Mouse (Mus musculus) mesoderm, embryonic 11.5 days (tissue): ENCODE data around the gene Tmem82.

Experiments used
- DNase-seq: peaks from one replicate; pipeline ENCODE4 v3.0.0-alpha.2; 2012; ENCODE audit warnings: low read depth, low spot score

Tmem82 gene

GRCm38 (mm10) chr4:141641353-141641771 lies 22.9 kb upstream of the Tmem82 start:
- no peak for DNase-seq

- DNase-seq = no peak
Observed at GRCm38 (mm10) chr4:141639474-141639873, 21.0 kb upstream of the Tmem82 start.

DNA sequence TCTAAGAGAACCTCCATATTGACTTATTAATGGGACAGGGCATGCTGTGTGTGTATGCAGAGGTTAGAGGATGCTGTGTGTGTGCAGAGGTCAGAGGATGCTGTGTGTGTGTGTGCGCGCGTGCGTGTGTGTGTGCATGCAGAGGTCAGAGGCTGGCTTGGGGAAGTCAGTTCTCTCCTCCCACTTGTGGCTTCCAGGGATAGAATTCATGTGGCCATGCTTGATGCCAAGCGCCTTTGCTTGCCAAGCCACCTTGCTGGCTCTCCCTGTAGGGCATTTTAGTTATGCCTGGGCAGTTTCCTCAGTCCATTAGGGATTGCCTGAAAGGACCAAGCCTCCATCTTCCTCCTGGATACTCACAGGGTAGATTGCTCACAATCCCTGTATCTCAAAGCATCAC lies 18.3 kb upstream of the Tmem82 start:
- no peak for DNase-seq

DNA sequence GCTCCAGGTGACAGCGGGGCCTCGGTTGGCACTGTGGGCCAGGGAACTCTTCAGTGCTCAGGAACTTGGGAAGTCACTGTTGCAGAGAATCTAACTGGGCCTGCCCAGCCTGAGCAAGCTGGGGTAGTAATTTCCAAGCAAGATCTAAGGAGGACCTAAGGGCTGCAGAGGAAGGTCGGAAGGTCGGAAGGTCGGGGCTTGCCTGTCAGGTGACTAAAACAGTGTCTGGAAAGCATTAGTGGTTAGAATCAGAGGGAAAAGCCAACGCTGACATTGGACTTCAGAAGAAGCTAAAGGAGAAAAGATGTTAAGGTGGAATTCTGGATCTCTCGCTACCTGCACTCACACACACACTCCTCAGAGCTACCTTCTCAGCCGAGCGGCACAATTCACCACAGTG lies 17.6 kb upstream of the Tmem82 start:
- DNase-seq = no peak

- DNase-seq = no peak
Observed at GRCm38 (mm10) chr4:141632111-141632873, 13.9 kb upstream of the Tmem82 start.

DNA sequence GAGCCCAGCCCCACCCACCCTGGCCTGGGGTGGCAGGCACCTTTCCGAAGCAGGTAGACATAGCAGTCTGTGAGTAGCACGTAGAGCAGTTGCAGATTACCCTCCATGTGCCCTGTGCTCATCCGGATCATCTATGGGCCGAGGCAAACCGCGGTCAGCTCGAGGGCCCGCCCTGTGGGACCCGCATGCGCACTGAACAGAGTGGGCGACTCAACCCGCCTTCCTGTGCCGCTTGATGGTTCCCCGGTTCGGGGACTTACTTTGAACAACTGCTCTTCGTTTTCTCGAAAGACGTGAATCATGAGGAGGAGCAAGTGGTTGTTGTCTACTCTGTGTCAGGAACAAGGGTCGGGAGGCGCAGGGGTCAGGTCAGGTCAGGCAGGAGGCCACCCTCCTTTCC lies 12.8 kb upstream of the Tmem82 start:
- no peak for DNase-seq

GRCm38 (mm10) chr4:141630021-141630420 lies 11.6 kb upstream of the Tmem82 start:
- DNase-seq = no peak

DNA sequence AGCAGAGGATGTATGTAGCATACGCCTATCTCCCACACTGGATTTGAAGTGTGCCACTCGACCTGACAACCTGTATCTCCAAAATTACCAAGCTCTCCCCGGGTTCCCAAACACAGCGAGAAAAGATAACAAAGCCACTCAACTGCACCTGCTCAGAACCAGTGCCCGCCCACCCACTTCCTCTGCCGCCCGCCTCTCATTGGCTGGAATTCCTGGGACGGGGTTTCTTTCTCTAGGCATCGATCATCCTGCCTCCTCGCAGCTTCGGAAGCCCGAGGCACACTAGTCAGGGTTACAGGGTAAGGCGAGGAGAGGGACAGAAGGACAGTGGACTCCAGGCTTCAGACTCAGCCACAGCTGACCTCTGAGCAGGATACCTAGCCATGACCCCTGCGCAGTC lies 10.2 kb upstream of the Tmem82 start:
- no peak for DNase-seq

DNA sequence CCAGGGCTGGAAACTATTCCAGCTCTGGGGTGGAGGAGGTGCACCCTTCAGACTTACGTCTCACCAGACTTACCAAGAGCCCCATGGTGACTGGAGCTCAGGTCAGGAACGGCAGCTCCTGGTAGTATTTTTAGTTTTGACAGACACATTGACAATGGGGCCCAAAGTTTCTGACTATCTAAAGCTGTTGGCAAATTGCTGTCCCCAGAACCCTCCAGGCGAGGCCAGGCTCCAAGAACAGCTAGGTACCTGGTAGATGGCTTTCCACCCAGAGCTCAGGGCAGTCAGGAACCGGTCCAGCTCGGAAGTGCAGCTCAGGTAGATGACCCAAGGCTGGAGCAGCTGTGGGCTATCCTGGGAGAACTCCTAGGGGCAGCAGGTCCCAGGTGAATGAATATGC lies 9.1 kb upstream of the Tmem82 start:
- no peak for DNase-seq

GRCm38 (mm10) chr4:141625774-141626550 lies 7.5 kb upstream of the Tmem82 start:
- DNase-seq = no peak

GRCm38 (mm10) chr4:141624983-141625773 lies 6.7 kb upstream of the Tmem82 start:
- DNase-seq = no peak

GRCm38 (mm10) chr4:141624134-141624533 lies 5.7 kb upstream of the Tmem82 start:
- DNase-seq = no peak

DNA sequence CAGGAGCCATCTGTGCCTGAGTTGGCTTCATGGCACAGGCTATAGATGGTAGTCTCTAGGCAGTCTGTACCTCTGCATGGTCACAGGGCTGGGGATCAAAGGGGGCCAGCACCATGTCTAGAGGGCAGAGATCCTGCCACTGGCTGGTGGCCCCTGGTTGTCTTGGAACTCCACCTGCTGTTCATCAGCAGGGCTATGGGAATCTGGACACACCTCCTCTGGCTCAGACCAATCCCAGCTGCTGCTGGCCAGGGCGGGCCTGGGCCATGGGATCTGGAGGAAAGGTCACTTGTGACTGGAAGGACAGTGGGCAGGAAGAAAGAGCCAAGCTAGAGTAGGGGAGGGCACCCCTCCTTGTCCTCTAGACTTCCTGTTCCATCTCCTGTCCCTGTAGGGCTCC lies 5.2 kb upstream of the Tmem82 start, which contains the start of gene Slc25a34:
Gene Slc25a34, minus strand, starts transcription at position 156 of the 400 bp plus-strand sequence.
- DNase-seq = no peak

- no peak for DNase-seq
Observed at GRCm38 (mm10) chr4:141623037-141623436, 4.6 kb upstream of the Tmem82 start.

DNA sequence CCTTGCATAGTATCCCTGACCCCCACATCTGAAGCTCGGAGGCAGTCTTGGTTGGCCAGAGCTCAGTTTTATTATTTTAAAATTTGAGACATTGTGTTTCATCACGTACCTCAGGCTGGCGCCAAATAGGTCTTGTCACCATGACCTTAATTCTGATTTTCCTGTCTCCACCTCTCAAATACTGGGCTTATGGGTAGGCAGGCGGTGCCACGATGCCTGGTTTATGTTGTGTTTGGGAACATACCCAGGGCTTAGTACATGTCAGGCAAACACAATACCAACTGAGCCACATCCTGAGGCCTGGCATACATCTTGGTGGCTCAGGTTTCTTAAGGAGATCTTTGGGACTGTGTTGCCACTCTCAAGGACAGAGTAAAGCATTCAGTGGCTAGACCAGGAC lies 4.1 kb upstream of the Tmem82 start:
- no peak for DNase-seq

GRCm38 (mm10) chr4:141622091-141622490 lies 3.7 kb upstream of the Tmem82 start:
- DNase-seq = no peak

DNA sequence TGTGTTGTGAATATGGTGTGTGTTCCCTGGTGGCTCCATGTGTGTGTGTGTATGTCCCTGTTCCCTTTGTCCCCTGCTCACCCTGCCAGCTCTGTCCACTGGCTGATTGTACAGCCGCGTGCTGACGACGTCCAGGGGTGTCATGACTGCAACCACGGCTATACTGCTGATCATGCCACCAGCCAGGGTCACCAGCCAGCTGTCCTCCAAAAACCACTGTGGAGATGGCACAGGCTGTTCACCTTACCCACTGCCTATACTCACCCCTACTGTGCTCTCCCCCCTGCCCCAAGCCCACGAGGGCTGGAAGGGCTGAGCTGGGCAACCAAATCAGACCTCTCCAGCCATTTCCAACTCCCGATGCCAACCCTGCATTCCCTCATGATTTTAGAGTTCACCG lies 2.9 kb upstream of the Tmem82 start:
- DNase-seq = no peak

GRCm38 (mm10) chr4:141619299-141619883 lies 958 bp upstream of the Tmem82 start:
- no peak for DNase-seq

DNA sequence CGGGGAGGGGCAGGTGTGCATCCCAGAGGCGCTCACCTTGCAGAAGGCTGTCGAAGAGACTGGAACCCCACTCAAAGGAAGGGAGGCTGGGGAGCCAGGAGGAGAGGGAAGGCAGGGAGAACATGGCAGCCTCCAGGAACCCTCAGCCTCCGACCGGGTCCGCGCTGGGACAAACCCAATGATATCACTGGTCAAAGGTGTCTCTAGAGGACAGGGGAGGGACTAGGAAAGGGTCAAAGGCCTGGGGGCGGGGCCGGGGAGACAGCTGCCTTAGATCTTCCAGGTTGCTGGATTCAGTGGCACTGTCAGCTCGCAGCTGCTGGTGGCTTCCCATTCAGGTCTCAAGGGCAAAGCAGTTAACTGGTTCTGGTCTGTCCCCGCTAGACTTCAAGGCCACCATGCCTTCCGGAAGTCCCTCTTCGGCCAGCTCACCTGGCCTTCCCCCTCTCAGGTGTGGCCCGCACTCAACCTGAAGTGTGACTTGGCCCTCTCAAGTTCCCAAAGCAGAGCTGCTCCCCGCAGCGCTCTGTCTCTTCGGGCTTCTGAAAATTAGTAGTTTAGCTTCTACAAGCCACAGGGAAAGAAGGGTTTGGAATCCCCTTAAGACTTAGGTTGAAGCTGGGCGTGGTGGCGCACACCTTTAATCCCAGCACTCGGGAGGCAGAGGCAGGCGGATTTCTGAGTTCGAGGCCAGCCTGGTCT lies 419 bp downstream of the Tmem82 start:
- no peak for DNase-seq

- peak; percentile 73 for DNase-seq
Observed at GRCm38 (mm10) chr4:141617299-141617698, 1.1 kb downstream of the Tmem82 start.

DNA sequence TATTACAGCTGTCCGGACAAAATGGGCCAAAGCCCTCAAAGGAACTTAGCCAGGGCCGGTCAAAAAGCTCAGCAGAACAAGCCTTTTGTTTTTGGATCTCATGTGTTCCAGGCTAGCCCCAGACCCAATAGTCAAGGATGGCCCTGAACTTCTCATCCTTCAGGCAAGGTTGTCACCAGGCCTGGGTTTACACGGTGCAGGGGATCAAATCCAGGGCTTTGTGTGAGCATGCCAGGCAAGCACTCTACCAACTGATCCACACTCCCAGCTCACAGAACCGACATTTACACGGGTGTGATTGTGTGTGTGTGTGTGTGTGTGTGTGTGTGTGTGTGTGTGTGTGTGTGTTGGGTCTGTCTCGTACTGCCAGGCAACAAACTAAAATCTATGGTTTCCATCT lies 1.6 kb downstream of the Tmem82 start:
- no peak for DNase-seq
